Mouse (Mus musculus): Measurements from ENCODE around the gene Olfr223. TPM values are rescaled to one million over a fixed set of nuclear protein-coding genes. Genes with fewer than 3 reads are reported as not detected.
"Not testable (repeated sequence)": the region's sequence is repeated elsewhere in the genome, so short reads cannot be mapped to it uniquely, and the experiment has no call there.

Olfr223 gene
- polyA plus RNA-seq, 1 experiment from 2014 or later, result not detected

DNA sequence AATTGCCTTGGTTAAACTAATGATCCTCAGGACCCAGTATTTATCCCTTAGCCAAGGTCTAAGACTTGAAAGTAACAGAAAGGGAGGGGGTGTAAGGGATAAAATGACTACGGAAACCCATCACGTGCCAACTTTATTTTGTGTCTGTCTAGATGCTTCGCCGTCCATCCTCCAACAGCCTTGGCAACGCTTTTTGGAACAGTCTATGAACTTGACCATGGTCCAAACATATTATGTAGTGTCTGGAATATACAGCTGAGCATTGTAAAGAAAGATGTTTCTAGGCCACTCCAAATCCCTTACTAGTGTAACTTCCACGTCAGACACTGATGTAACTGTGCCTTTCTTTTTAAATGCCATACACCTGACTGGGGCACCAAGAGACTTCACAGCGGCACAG is 33.1 kb upstream of the Olfr223 start:
- 84% methylated on average over 7 of the region's 7 CpGs for WGBS
- H3K36me3 ChIP-seq (ENCODE audit: insufficient read depth, low read length), result no peaks in the 10 kb centered on the region
- H3K4me2 ChIP-seq (ENCODE audit: low read length), result no peak overlapping the region
- H3K9me3 ChIP-seq (replicated peaks; ENCODE audit: low read length), result no peaks in the 10 kb centered on the region
- no peaks in the 10 kb centered on the region for H3K27me3 ChIP-seq (ENCODE audit: insufficient read depth, low read length)
- H3K4me1 ChIP-seq (replicated peaks; ENCODE audit: insufficient read depth, low read length), result no peaks in the 10 kb centered on the region
- no peak for DNase-seq (ENCODE audit: low spot score)
- no peak overlapping the region for H3K9ac ChIP-seq (ENCODE audit: low read depth, low read length)
- ATAC-seq (replicated peaks; ENCODE audit: low FRiP score, low read depth), result no peak
- TF ChIP-seq CTCF (IDR thresholded peaks at IDR 0.05; ENCODE audit: low read depth), result no peak
- H3K4me3 ChIP-seq (replicated peaks; ENCODE audit: low read depth, low read length), result no peak overlapping the region
- no peak overlapping the region for H3K27ac ChIP-seq

DNA sequence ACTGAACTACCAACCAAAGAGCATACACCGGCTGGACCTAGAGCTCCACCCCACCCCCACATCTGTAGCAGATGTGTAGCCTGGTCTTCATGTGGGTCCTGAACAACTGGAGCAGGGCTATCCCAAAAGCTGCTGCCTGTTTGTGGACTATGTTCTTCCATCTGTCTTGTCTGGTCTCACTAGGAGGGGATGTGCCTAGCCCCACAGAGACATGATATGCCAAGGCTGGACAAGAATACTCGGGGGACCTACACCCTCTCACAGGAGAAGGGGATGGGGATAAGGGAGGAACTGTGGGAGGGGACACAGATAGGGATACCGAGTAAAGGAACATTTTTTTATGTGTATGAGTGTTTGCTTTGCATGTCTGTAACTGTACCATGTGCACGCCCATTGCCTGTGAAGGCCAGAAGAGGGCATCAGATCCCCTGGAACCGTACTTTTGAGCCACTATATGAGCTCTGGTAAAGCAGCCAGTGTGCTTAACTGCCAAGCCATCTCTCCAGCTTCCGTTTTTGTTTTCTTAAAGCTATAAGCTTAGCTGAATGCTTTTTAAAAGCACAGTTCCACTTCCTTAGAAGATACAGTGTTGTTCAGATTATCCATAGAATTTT is 31.0 kb upstream of the Olfr223 start:
- no peak overlapping the region for H3K4me2 ChIP-seq (ENCODE audit: low read length)
- no peak overlapping the region for H3K9ac ChIP-seq (ENCODE audit: low read depth, low read length)
- TF ChIP-seq CTCF (IDR thresholded peaks at IDR 0.05; ENCODE audit: low read depth), result peak; percentile 96
- ATAC-seq (replicated peaks; ENCODE audit: low FRiP score, low read depth) (peak; percentile 68), DNase-seq (ENCODE audit: low spot score) (peak; percentile 88)
- no peaks in the 10 kb centered on the region for H3K36me3 ChIP-seq (ENCODE audit: insufficient read depth, low read length)
- no peak overlapping the region for H3K27ac ChIP-seq
- no peaks in the 10 kb centered on the region for H3K4me1 ChIP-seq (replicated peaks; ENCODE audit: insufficient read depth, low read length)
- H3K4me3 ChIP-seq (replicated peaks; ENCODE audit: low read depth, low read length), result no peak overlapping the region
- 25% methylated on average over 6 of the region's 6 CpGs for WGBS
- H3K27me3 ChIP-seq (ENCODE audit: insufficient read depth, low read length), result no peaks in the 10 kb centered on the region
- no peaks in the 10 kb centered on the region for H3K9me3 ChIP-seq (replicated peaks; ENCODE audit: low read length)

DNA sequence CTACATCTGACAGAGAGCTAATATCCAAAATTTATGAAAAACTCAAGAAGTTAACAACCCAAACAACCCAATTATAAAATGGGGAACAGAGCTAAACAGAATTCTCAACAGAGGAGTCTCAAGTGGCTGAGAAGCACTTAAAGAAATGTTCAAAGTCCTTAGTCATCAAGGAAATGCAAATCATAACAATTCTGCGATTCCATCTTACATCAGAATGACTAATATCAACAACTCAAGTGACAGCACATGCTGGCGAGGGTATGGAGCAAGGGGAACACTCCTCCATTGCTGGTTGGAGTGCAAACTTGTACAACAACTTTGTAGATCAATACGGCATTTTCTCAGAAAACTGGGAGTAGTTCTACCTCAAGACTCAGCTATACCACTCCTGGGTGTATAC is 29.1 kb upstream of the Olfr223 start:
- no peaks in the 10 kb centered on the region for H3K36me3 ChIP-seq (ENCODE audit: insufficient read depth, low read length)
- H3K9me3 ChIP-seq (replicated peaks; ENCODE audit: low read length), result no peaks in the 10 kb centered on the region
- TF ChIP-seq CTCF (IDR thresholded peaks at IDR 0.05; ENCODE audit: low read depth), result no peak
- no peak for DNase-seq (ENCODE audit: low spot score)
- ATAC-seq (replicated peaks; ENCODE audit: low FRiP score, low read depth), result no peak
- no peaks in the 10 kb centered on the region for H3K4me1 ChIP-seq (replicated peaks; ENCODE audit: insufficient read depth, low read length)
- no peaks in the 10 kb centered on the region for H3K27me3 ChIP-seq (ENCODE audit: insufficient read depth, low read length)
- H3K4me2 ChIP-seq (ENCODE audit: low read length), result no peak overlapping the region
- H3K9ac ChIP-seq (ENCODE audit: low read depth, low read length), result no peak overlapping the region
- H3K4me3 ChIP-seq (replicated peaks; ENCODE audit: low read depth, low read length), result no peak overlapping the region
- WGBS, result 73% methylated on average over 3 of the region's 3 CpGs
- no peak overlapping the region for H3K27ac ChIP-seq

DNA sequence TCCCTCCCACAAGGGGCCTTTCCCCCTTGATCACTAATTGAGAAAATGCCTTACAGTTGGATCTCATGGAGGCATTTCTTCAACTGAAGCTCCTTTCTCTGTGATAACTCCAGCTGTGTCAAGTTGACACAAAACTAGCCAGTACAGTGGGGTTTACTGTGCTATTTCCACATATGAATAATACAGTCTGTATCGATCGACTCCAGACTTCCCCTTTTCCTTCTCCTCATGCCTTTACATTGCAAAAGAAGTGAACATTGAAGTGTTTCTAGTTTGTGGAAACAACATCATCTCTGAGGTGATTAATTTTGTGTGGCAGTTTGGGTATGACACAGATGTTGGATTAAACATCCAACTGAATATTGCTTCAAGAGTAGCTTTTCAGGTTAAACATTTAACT is 23.9 kb upstream of the Olfr223 start:
- ATAC-seq (replicated peaks; ENCODE audit: low FRiP score, low read depth); H3K27me3 ChIP-seq (ENCODE audit: insufficient read depth, low read length); H3K27ac ChIP-seq; H3K9me3 ChIP-seq (replicated peaks; ENCODE audit: low read length); DNase-seq (ENCODE audit: low spot score); H3K4me1 ChIP-seq (replicated peaks; ENCODE audit: insufficient read depth, low read length); H3K9ac ChIP-seq (ENCODE audit: low read depth, low read length); H3K4me3 ChIP-seq (replicated peaks; ENCODE audit: low read depth, low read length); H3K36me3 ChIP-seq (ENCODE audit: insufficient read depth, low read length); H3K4me2 ChIP-seq (ENCODE audit: low read length): not testable (repeated sequence)
- WGBS, result 98% methylated on average over 2 of the region's 2 CpGs

DNA sequence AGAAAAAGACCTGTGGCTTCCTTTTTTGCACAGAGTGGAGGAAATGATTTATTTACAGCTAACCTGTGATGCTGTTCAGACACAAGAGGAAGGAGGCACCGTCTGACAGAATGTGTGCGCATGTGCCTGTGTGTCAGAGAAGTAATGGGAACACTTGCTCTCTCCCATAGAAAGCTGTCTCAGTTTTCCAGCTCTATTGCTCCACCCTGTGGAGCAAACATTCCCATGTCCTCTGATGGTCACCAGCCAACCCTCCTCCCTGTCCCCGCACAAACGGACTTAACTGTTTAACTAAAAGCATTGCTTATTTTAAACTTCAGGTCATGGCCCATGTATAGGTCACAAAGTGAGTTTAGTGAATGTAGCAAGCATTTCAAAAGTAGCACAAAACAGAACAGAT is 21.0 kb upstream of the Olfr223 start:
- H3K4me1 ChIP-seq (replicated peaks; ENCODE audit: insufficient read depth, low read length), result no peaks in the 10 kb centered on the region
- peak; percentile 70 for TF ChIP-seq CTCF (IDR thresholded peaks at IDR 0.05; ENCODE audit: low read depth)
- DNase-seq (ENCODE audit: low spot score) (peak; percentile 65), ATAC-seq (replicated peaks; ENCODE audit: low FRiP score, low read depth) (no peak)
- H3K9ac ChIP-seq (ENCODE audit: low read depth, low read length), result no peak overlapping the region
- no peaks in the 10 kb centered on the region for H3K36me3 ChIP-seq (ENCODE audit: insufficient read depth, low read length)
- H3K9me3 ChIP-seq (replicated peaks; ENCODE audit: low read length), result no peaks in the 10 kb centered on the region
- H3K4me3 ChIP-seq (replicated peaks; ENCODE audit: low read depth, low read length), result no peak overlapping the region
- H3K27me3 ChIP-seq (ENCODE audit: insufficient read depth, low read length), result no peaks in the 10 kb centered on the region
- H3K27ac ChIP-seq, result no peak overlapping the region
- no peak overlapping the region for H3K4me2 ChIP-seq (ENCODE audit: low read length)
- WGBS, result 24% methylated on average over 4 of the region's 4 CpGs

DNA sequence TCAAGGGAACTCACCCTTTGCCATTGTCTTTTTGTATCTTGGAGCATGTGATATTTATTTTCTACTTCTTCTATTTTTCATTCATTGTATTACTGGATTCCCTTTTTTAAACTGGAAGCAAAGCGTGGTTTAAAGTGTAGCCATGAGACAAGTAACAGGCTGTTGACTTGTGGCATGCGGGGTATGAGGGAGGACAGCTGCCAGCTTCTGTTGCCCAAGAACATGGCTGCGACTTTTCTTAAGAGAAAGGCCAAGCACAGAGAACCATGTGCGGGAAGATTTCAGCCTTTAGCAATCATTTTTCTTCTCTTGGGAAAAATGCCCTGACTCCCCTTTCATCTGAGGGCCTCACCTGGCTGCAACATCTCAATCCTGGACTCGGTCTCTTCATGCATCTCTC is 18.6 kb upstream of the Olfr223 start:
- no peak overlapping the region for H3K9ac ChIP-seq (ENCODE audit: low read depth, low read length)
- DNase-seq (ENCODE audit: low spot score) (no peak), ATAC-seq (replicated peaks; ENCODE audit: low FRiP score, low read depth) (no peak)
- no peaks in the 10 kb centered on the region for H3K4me1 ChIP-seq (replicated peaks; ENCODE audit: insufficient read depth, low read length)
- no peak overlapping the region for H3K27ac ChIP-seq
- H3K36me3 ChIP-seq (ENCODE audit: insufficient read depth, low read length), result no peaks in the 10 kb centered on the region
- TF ChIP-seq CTCF (IDR thresholded peaks at IDR 0.05; ENCODE audit: low read depth), result no peak
- 73% methylated on average over 5 of the region's 5 CpGs for WGBS
- no peaks in the 10 kb centered on the region for H3K9me3 ChIP-seq (replicated peaks; ENCODE audit: low read length)
- H3K27me3 ChIP-seq (ENCODE audit: insufficient read depth, low read length), result no peaks in the 10 kb centered on the region
- no peak overlapping the region for H3K4me2 ChIP-seq (ENCODE audit: low read length)
- H3K4me3 ChIP-seq (replicated peaks; ENCODE audit: low read depth, low read length), result no peak overlapping the region

DNA sequence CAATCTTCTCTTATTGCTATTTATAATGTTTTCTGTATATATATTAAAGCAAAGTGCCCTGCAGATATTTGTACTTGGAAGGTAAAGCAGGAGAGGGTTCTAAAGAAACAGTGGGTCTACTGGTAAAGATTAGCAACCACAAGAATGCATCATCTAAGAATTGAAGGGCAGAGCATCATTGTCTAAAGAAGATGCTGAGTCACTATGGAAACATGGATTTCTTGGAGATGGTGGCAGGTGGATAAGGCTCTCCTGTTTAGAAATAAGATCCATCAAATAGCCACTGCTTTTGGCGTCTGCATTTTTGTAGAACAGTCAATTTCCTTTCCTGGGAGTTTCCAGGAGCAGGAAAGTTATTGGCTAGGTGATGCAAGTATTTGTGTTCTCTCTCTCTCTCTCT is 9.2 kb upstream of the Olfr223 start:
- Histone ChIP-seq H3K27me3 (ENCODE audit: insufficient read depth, low read length) (no peaks in the 10 kb centered on the region), H3K4me3 (replicated peaks; ENCODE audit: low read depth, low read length) (no peak overlapping the region), H3K27ac (no peak overlapping the region), H3K9me3 (replicated peaks; ENCODE audit: low read length) (no peaks in the 10 kb centered on the region), H3K9ac (ENCODE audit: low read depth, low read length) (no peak overlapping the region), H3K36me3 (ENCODE audit: insufficient read depth, low read length) (no peaks in the 10 kb centered on the region), H3K4me2 (ENCODE audit: low read length) (no peak overlapping the region), H3K4me1 (replicated peaks; ENCODE audit: insufficient read depth, low read length) (no peaks in the 10 kb centered on the region)
- no peak for ATAC-seq (replicated peaks; ENCODE audit: low FRiP score, low read depth)
- DNase-seq (ENCODE audit: low spot score), result no peak
- no peak for TF ChIP-seq CTCF (IDR thresholded peaks at IDR 0.05; ENCODE audit: low read depth)
- 43% methylated on average over 1 of the region's 1 CpGs for WGBS
